8 mouse cellular contexts compared by ENCODE assay signal in the genomic region with DNA sequence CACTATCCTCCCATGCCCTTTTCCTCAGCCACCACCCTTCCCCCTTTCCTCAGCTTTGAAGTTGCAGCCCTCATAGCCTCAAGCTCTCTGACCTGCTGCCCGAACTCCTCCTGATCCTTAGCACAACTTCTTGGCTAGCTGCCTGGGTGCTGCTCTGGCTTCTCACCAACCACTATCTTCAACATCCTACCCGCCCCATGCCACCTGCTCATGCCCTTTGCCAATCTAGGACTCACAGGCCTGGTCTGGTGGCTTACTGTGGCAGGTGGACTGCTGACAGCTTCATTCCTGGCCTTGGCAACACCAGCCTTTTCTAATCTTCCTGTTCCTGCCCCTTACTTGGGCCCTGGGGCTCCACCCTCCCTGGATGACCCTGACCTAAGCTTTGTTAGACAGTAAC. TPM values are rescaled to one million over a fixed set of nuclear protein-coding genes. Genes with fewer than 3 reads are reported as not detected.
DNase-seq lines count a peak whose midpoint lies in the region; ATAC-seq and TF ChIP-seq lines count a peak whose summit lies in the region.
"Had no signal": no experiment of that assay in that cellular context is flagged by ENCODE, and none has a peak within 500 bp of the region (broad histone marks: within the 10 kb centered on the region; RNA-seq: fewer than 3 reads in every experiment).

No protein-coding gene starts in this region.

- H3K4me3 ChIP-seq in lung, adult 2 months (replicated peaks; ENCODE audit: extremely low read depth, low read depth, low read length) = no peak overlapping the region
- H3K4me3 ChIP-seq in heart, postnatal 0 days (ENCODE audit: low read depth, low read length) = no peak overlapping the region
- H3K4me3 ChIP-seq: embryonic facial prominence, embryonic 13.5 days had no signal

- DNase-seq in lung, postnatal 36 days = peak; percentile 56
- no peak for DNase-seq in lung, adult 2 months
- DNase-seq in cerebellum, postnatal 14 days = peak; percentile 86 to 90
- peak; percentile 66 for DNase-seq in heart, postnatal 0 days (ENCODE audit: low spot score)
- DNase-seq in spleen, postnatal 4 days (ENCODE audit: low spot score in 2 of 2) = peak; percentile 75 to 79
- no peak for DNase-seq in layer of hippocampus, adult 9-10 months (ENCODE audit: low spot score)
- DNase-seq in embryo, embryonic 10.5 days (ENCODE audit: low spot score) = no peak

- TF ChIP-seq EP300 in heart, postnatal 0 days (IDR thresholded peaks at IDR 0.05; ENCODE audit: low read depth) = 0 out of 2 replicates have a peak, but pooled peaks have one; percentile 30

- H3K27ac ChIP-seq in heart, postnatal 0 days (ENCODE audit: low read depth) = peak overlapping the region; percentile 17
- H3K27ac ChIP-seq: embryonic facial prominence, embryonic 13.5 days had no signal

- ATAC-seq in heart, postnatal 0 days (ENCODE audit: insufficient read depth, low read depth) = peak; percentile 73

- WGBS in lung, adult 2 months = 28% methylated on average over 2 of the region's 2 CpGs
- WGBS in heart, postnatal 0 days = 28% methylated on average over 2 of the region's 2 CpGs

- no peaks in the 10 kb centered on the region for H3K27me3 ChIP-seq in heart, postnatal 0 days (ENCODE audit: control insufficient read depth, insufficient read depth, low read length)
- H3K27me3 ChIP-seq: embryonic facial prominence, embryonic 13.5 days had no signal

- no peak overlapping the region for H3K9ac ChIP-seq in heart, postnatal 0 days (replicated peaks; ENCODE audit: low read depth, low read length)
- H3K9ac ChIP-seq: embryonic facial prominence, embryonic 13.5 days had no signal

- no peak for TF ChIP-seq POLR2A in lung, adult 2 months (IDR thresholded peaks at IDR 0.05; ENCODE audit: borderline replicate concordance, extremely low read depth, low read depth, low read length)

- H3K36me3 ChIP-seq in heart, postnatal 0 days (replicated peaks; ENCODE audit: control insufficient read depth, insufficient read depth, low read length) = peaks cover 96% of the 10 kb centered on the region

- no peaks in the 10 kb centered on the region for H3K4me1 ChIP-seq in lung, adult 2 months (ENCODE audit: control insufficient read depth, insufficient read depth, low read length)
- H3K4me1 ChIP-seq in heart, postnatal 0 days (ENCODE audit: control insufficient read depth, insufficient read depth) = no peaks in the 10 kb centered on the region
- H3K4me1 ChIP-seq: embryonic facial prominence, embryonic 13.5 days had no signal

- H3K4me2 ChIP-seq in heart, postnatal 0 days (ENCODE audit: low read depth, low read length) = no peak overlapping the region
- H3K4me2 ChIP-seq: embryonic facial prominence, embryonic 13.5 days had no signal

- TF ChIP-seq CTCF in lung, adult 2 months (IDR thresholded peaks at IDR 0.05; ENCODE audit: insufficient read depth, low read length) = no peak
- TF ChIP-seq CTCF in heart, postnatal 0 days (IDR thresholded peaks at IDR 0.05; ENCODE audit: low read depth) = no peak

- no peaks in the 10 kb centered on the region for H3K9me3 ChIP-seq in heart, postnatal 0 days (replicated peaks; ENCODE audit: control insufficient read depth, low read length)
- H3K9me3 ChIP-seq: embryonic facial prominence, embryonic 13.5 days had no signal

RNA-seq across cellular contexts. Expression of gene Igflr1, which starts 7.7 kb away (rescaled TPM):
- polyA plus RNA-seq in lung, adult 2 months (2012; rRNA removed) = 9.6 and 12.0 TPM in 2 replicates
- total RNA-seq in heart, postnatal 0 days (2014; rRNA removed; ENCODE audit: low replicate concordance) = 0.54 and 3.3 TPM in 2 replicates
- 0.94 and 1.9 TPM in 2 replicates for polyA plus RNA-seq in heart, postnatal 0 days (2015; fragmentation: Nextera tagmentation; extraction: Ambion mirVana)

RNA-seq across cellular contexts. Expression of gene Psenen, which starts 9.5 kb away (rescaled TPM):
- 92.5 and 133 TPM in 2 replicates for polyA plus RNA-seq in lung, adult 2 months (2012; rRNA removed)
- 106 and 130 TPM in 2 replicates for total RNA-seq in heart, postnatal 0 days (2014; rRNA removed; ENCODE audit: low replicate concordance)
- polyA plus RNA-seq in heart, postnatal 0 days (2015; fragmentation: Nextera tagmentation; extraction: Ambion mirVana) = 130 and 133 TPM in 2 replicates

RNA-seq across cellular contexts. Expression of gene Gm49396, which starts 9.8 kb away (rescaled TPM):
- polyA plus RNA-seq in lung, adult 2 months (2012; rRNA removed) = 2.2 and 3.9 TPM in 2 replicates
- total RNA-seq in heart, postnatal 0 days (2014; rRNA removed; ENCODE audit: low replicate concordance) = 0.08 and 0.61 TPM in 2 replicates
- polyA plus RNA-seq in heart, postnatal 0 days (2015; fragmentation: Nextera tagmentation; extraction: Ambion mirVana) = 3.0 and 3.4 TPM in 2 replicates

RNA-seq across cellular contexts. Expression of gene U2af1l4, which starts 9.9 kb away (rescaled TPM):
- polyA plus RNA-seq in lung, adult 2 months (2012; rRNA removed) = 47.6 and 50.1 TPM in 2 replicates
- total RNA-seq in heart, postnatal 0 days (2014; rRNA removed; ENCODE audit: low replicate concordance) = 36.9 and 41.9 TPM in 2 replicates
- polyA plus RNA-seq in heart, postnatal 0 days (2015; fragmentation: Nextera tagmentation; extraction: Ambion mirVana) = 120 and 123 TPM in 2 replicates

RNA-seq across cellular contexts. Expression of gene Lin37, which starts 13.3 kb away (rescaled TPM):
- polyA plus RNA-seq in lung, adult 2 months (2012; rRNA removed) = 27.1 and 29.4 TPM in 2 replicates
- 11.9 and 19.7 TPM in 2 replicates for total RNA-seq in heart, postnatal 0 days (2014; rRNA removed; ENCODE audit: low replicate concordance)
- polyA plus RNA-seq in heart, postnatal 0 days (2015; fragmentation: Nextera tagmentation; extraction: Ambion mirVana) = 26.2 and 27.1 TPM in 2 replicates

Comparison
In these comparisons a context has a peak if more than half of its experiments do, and no peak if none do; other contexts are left out.
1. DNase-seq: peak in lung, postnatal 36 days (single experiment), cerebellum, postnatal 14 days (2 of 2), heart, postnatal 0 days (single experiment) and spleen, postnatal 4 days (2 of 2); none in lung, adult 2 months (single experiment), layer of hippocampus, adult 9-10 months (single experiment) and embryo, embryonic 10.5 days (single experiment).